Mouse (Mus musculus) liver, postnatal 0 days (tissue): ENCODE results near the gene Ski. TPM values are rescaled to one million over a fixed set of nuclear protein-coding genes. Genes with fewer than 3 reads are reported as not detected.

Experiments used
- ATAC-seq: fragments of 200-750 bp; cut with Nextera tagmentation; 2 replicates; pipeline ENCODE4 v1.8.0; 2017; ENCODE audit warnings: mild to moderate bottlenecking, moderate library complexity
- DNase-seq: peaks from one replicate; pipeline ENCODE4 v3.0.0-alpha.2; 2016
- H3K27ac ChIP-seq: fragments of 300-500 bp; sonication (generic); 2 replicates; pipeline ENCODE4 v1.5.1; 2014; ENCODE audit warnings: antibody characterized with exemption, moderate library complexity, mild to moderate bottlenecking, low read depth
- H3K27me3 ChIP-seq: fragments of 300-500 bp; sonication (generic); 2 replicates; pipeline ENCODE4 v1.6.1; 2014; ENCODE audit warnings: low read length, control low read depth, mixed read lengths; ENCODE audit not compliant: insufficient read depth
- H3K36me3 ChIP-seq: fragments of 300-500 bp; sonication (generic); replicated peaks from 2 replicates; pipeline ENCODE4 v1.6.1; 2014; ENCODE audit warnings: mild to moderate bottlenecking, control low read depth, low read length, moderate library complexity, mixed read lengths; ENCODE audit not compliant: insufficient read depth
- H3K4me1 ChIP-seq: fragments of 300-500 bp; sonication (generic); 2 replicates; pipeline ENCODE4 v1.6.1; 2014; ENCODE audit warnings: antibody characterized with exemption, mild to moderate bottlenecking, control low read depth; ENCODE audit not compliant: insufficient read depth
- H3K4me2 ChIP-seq: fragments of 300-500 bp; sonication (generic); 2 replicates; pipeline ENCODE4 v1.6.1; 2014; ENCODE audit warnings: low read depth, mild to moderate bottlenecking, low read length, moderate library complexity, mixed read lengths
- H3K4me3 ChIP-seq: fragments of 300-500 bp; sonication (generic); 2 replicates; pipeline ENCODE4 v1.5.1; 2014; ENCODE audit warnings: low read depth, low read length
- H3K9ac ChIP-seq: fragments of 300-500 bp; sonication (generic); replicated peaks from 2 replicates; pipeline ENCODE4 v1.6.1; 2014; ENCODE audit warnings: mild to moderate bottlenecking, moderate library complexity
- H3K9me3 ChIP-seq: fragments of 300-500 bp; sonication (generic); 2 replicates; pipeline ENCODE4 v1.6.1; 2016; ENCODE audit warnings: mild to moderate bottlenecking, control low read depth, low read length, mixed read lengths
- CTCF ChIP-seq: sonication (generic); IDR thresholded peaks from 2 replicates; pipeline ENCODE4 v1.5.1; 2016; ENCODE audit warnings: antibody characterized with exemption, low read depth
- EP300 ChIP-seq: IDR thresholded peaks from 2 replicates; pipeline ENCODE4 v1.6.1; 2016; ENCODE audit warnings: antibody characterized with exemption, low read depth, mild to moderate bottlenecking
- WGBS: fragments of 180-500 bp; shearing (Covaris S2); extraction: QIAGEN DNeasy Blood & Tissue Kit; methylation state at CpG from one replicate; pipeline ENCODE4 v1.1.7; 2014; ENCODE audit not compliant: insufficient replicate concordance; 5-methylcytosine and 5-hydroxymethylcytosine counted together
- polyA plus RNA-seq: library from polyadenylated mRNA; unstranded; fragments of >200 nt; fragmentation: Nextera tagmentation; extraction: Ambion mirVana; gene quantifications from 2 replicates; pipeline ENCODE4 v1.2.1, GENCODE M21; 2015

Gene Ski
- polyA plus RNA-seq, 1 experiment from 2014 or later, result 3.5 TPM

GRCm38 (mm10) chr4:155200861-155201390 lies 21.5 kb downstream of the Ski start:
- 37% methylated on average over 3 of the region's 3 CpGs for WGBS
- peaks cover 55% of the 10 kb centered on the region for H3K4me1 ChIP-seq
- no peaks in the 10 kb centered on the region for H3K9me3 ChIP-seq
- no peaks in the 10 kb centered on the region for H3K27me3 ChIP-seq
- TF ChIP-seq EP300 (no peak), CTCF (no peak)
- no peaks in the 10 kb centered on the region for H3K36me3 ChIP-seq
- H3K9ac ChIP-seq, result no peak overlapping the region
- H3K27ac ChIP-seq, result peak overlapping the region; percentile 75
- DNase-seq, result no peak
- H3K4me2 ChIP-seq, result no peak overlapping the region
- H3K4me3 ChIP-seq, result no peak overlapping the region
- ATAC-seq, result peak; percentile 55

GRCm38 (mm10) chr4:155197726-155198125 lies 24.7 kb downstream of the Ski start:
- H3K9ac ChIP-seq, result no peak overlapping the region
- H3K4me3 ChIP-seq, result no peak overlapping the region
- H3K27ac ChIP-seq, result no peak overlapping the region; the same call in 1 of the 2 replicates
- WGBS, result 34% methylated on average over 6 of the region's 6 CpGs
- peak; percentile 50; the same call in 1 of the 2 replicates for ATAC-seq
- H3K4me1 ChIP-seq, result peaks cover 39% of the 10 kb centered on the region
- no peaks in the 10 kb centered on the region for H3K9me3 ChIP-seq
- no peaks in the 10 kb centered on the region for H3K27me3 ChIP-seq
- H3K4me2 ChIP-seq, result no peak overlapping the region
- 0 out of 2 replicates have a peak, but pooled peaks cover 3% of the 10 kb centered on the region for H3K36me3 ChIP-seq
- TF ChIP-seq EP300 (no peak), CTCF (no peak)
- DNase-seq, result no peak

- DNase-seq, result no peak
Observed at GRCm38 (mm10) chr4:155195204-155195603, 27.2 kb downstream of the Ski start.

DNA sequence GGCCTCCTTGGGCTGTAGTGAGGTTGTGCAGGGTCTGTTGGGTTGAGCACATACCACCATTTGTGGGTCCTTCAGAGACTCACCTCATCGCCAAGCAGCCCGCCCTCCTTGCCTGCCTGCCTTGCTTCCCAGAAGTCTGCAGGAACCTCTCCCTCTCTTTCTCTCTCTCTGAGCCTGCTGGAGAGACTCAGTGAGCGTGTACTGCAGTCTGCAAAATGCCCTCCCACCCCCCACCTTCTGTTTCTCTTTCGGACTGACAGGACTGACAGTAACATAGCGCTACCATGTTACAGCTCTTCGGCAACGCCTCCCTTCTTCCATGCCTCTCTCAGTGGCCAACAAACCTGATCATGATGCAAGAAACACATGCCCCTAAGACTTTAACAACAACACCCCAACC lies 32.1 kb downstream of the Ski start:
- no peak for ATAC-seq
- no peak for TF ChIP-seq EP300
- TF ChIP-seq CTCF, result no peak
- 72% methylated on average over 7 of the region's 7 CpGs for WGBS
- no peaks in the 10 kb centered on the region for H3K9me3 ChIP-seq
- H3K4me2 ChIP-seq, result no peak overlapping the region
- no peaks in the 10 kb centered on the region for H3K27me3 ChIP-seq
- peaks cover 3% of the 10 kb centered on the region; the same call in 1 of the 2 replicates for H3K36me3 ChIP-seq
- DNase-seq, result no peak
- peaks cover 37% of the 10 kb centered on the region for H3K4me1 ChIP-seq
- H3K9ac ChIP-seq, result no peak overlapping the region
- H3K4me3 ChIP-seq, result no peak overlapping the region
- H3K27ac ChIP-seq, result no peak overlapping the region

More at GRCm38 (mm10) chr4:155195204-155195603, 27.2 kb downstream of the Ski start:
- 83% methylated on average over 9 of the region's 9 CpGs for WGBS
- no peak overlapping the region for H3K4me2 ChIP-seq
- no peak overlapping the region for H3K27ac ChIP-seq
- no peaks in the 10 kb centered on the region for H3K9me3 ChIP-seq
- no peak for TF ChIP-seq EP300
- TF ChIP-seq CTCF, result no peak
- H3K9ac ChIP-seq, result no peak overlapping the region
- peaks cover 13% of the 10 kb centered on the region for H3K4me1 ChIP-seq
- no peak for ATAC-seq
- no peak overlapping the region for H3K4me3 ChIP-seq
- no peaks in the 10 kb centered on the region for H3K27me3 ChIP-seq
- 0 out of 2 replicates have a peak, but pooled peaks cover 3% of the 10 kb centered on the region for H3K36me3 ChIP-seq

GRCm38 (mm10) chr4:155189711-155190139 lies 32.7 kb downstream of the Ski start:
- Histone ChIP-seq H3K4me1 (peaks cover 37% of the 10 kb centered on the region), H3K4me2 (no peak overlapping the region), H3K9me3 (no peaks in the 10 kb centered on the region), H3K27me3 (no peaks in the 10 kb centered on the region), H3K9ac (no peak overlapping the region), H3K27ac (no peak overlapping the region), H3K4me3 (no peak overlapping the region), H3K36me3 (peaks cover 3% of the 10 kb centered on the region; the same call in 1 of the 2 replicates)
- TF ChIP-seq CTCF (peak; percentile 43), EP300 (no peak)
- 36% methylated on average over 4 of the region's 4 CpGs for WGBS
- DNase-seq (no peak), ATAC-seq (no peak)

GRCm38 (mm10) chr4:155188803-155189202 lies 33.6 kb downstream of the Ski start:
- Histone ChIP-seq H3K27me3 (no peaks in the 10 kb centered on the region), H3K9me3 (no peaks in the 10 kb centered on the region), H3K36me3 (peaks cover 3% of the 10 kb centered on the region; the same call in 1 of the 2 replicates), H3K9ac (no peak overlapping the region), H3K27ac (no peak overlapping the region), H3K4me3 (no peak overlapping the region), H3K4me2 (no peak overlapping the region), H3K4me1 (peaks cover 37% of the 10 kb centered on the region)
- no peak for TF ChIP-seq CTCF
- TF ChIP-seq EP300, result no peak
- DNase-seq (no peak), ATAC-seq (no peak)
